Mouse (Mus musculus) urinary bladder, adult 18-20 months (tissue): ENCODE measurements around the gene Col12a1.

Experiments
- DNase-seq, 2 experiments: peaks; one replicate each; pipeline ENCODE4 v3.0.0; 2022; ENCODE audit warnings: low spot score in 2 of 2, mixed read lengths in 2 of 2

Col12a1 gene

DNA sequence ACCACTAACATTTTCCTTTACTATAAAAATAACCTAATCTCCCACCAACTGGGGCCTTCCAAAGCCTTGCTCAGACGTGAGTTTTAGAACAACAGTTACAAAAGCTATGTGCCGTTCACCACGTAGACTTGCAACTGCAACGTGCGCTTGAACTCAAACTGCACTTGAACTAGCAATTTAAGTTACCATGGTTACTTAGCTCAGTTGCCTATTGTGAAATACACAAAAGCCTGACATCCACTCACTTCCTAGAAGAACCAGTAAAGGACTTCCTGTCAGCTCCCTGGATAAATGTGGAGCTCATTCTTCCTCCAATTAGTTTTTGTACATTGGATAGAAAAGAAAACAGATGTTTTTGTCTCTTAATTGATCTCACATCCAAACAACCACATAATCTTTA is 112.9 kb downstream of the Col12a1 start:
- DNase-seq = no peak

DNA sequence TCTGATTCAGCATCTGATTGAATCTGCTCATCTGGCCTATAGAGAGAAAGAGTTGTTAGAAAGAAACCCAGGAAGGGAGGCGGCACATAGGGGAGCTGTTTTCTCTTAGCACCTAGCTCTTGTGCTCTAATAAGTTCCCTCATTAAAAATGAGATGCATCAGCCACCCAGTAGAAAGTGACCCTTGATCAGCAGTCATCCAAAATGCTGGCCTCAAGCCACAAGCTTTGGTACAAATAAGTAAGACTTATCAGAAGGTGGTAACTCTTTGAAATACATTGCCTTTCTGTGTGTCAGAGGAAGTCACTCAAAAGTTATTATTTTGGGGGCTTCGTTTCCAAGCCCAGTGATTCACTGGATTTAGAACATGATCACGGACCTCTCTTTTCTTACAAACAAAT is 114.1 kb downstream of the Col12a1 start:
- no peak for DNase-seq

- DNase-seq = no peak
These were observed 115.2 kb downstream of the Col12a1 start for GRCm38 (mm10) chr9:79603448-79603847.

GRCm38 (mm10) chr9:79600237-79600570 is 118.4 kb downstream of the Col12a1 start:
- no peak for DNase-seq

GRCm38 (mm10) chr9:79599395-79600236 is 119.0 kb downstream of the Col12a1 start:
- DNase-seq = no peak

DNA sequence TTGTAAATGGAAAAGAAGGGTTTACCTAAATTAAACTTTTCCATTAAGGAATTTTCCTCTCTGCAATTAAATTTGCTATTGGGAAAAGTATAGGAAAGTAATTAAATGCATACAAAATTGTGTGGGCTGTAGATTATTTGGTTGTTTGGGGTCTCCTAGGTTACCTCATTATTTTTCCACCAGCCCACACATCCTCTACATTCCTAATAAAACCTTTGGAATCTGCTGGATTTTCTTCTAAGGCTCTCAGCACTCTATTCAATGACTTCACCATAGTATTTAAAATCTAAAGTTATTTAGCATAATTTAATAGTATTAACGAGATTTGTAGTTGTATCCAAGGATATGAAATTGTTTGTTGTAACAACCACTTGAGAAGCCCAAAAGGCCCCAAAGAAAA is 120.1 kb downstream of the Col12a1 start:
- no peak for DNase-seq

GRCm38 (mm10) chr9:79586415-79587195 is 132.0 kb downstream of the Col12a1 start:
- DNase-seq = no peak

- DNase-seq = no peak
These were observed 151.8 kb downstream of the Col12a1 start for GRCm38 (mm10) chr9:79566838-79567237.

DNA sequence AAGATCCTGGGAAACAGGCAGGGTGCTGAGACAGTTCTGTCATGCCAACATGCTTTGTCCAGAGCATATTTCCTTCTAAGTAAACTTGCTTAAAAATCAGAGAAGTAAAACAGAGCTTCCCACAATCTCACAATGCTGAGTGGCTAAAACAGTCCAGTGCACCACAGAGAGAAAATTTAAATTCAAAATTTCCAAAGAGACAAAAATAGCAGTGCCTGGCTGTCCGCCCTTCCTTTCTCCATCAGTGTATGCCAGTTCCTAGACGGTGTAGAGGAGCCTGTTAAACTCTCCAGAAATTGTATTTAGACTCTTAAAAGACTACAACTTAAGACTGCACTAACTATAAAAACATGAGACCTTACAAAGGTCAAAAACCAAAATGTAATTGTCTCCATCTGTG is 165.3 kb downstream of the Col12a1 start:
- no peak for DNase-seq
